Mouse (Mus musculus): ENCODE data around the gene Chrne.

Chrne gene

GRCm38 (mm10) chr11:70619101-70619500 is at the start of gene Chrne:
Chrne (minus strand) TSS chr11:70619216.
- DNase-seq (ENCODE audit: low read depth): no peak

DNA sequence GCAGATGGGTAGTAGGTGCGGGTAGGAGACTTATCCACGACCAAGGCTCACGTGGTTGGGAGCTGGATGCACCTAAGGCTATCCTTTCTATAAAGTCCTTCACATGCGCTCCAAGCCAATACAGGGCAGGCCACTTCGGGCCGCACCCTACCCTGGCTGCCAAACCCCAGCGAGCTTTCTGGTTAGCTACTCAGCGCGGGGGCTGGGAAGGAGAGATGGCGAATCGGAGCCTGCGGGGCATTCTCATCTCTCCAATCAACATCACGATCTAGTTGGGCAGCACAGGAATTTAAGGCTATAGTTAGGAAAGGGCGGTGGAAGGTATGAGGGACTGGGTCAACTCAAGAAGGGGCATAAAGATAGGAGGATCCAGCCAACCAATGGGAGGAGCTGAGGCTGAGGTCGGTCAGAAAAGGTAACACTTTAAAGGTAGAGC is 49.3 kb upstream of the Chrne start:
- no peak for DNase-seq (ENCODE audit: low read depth)

DNA sequence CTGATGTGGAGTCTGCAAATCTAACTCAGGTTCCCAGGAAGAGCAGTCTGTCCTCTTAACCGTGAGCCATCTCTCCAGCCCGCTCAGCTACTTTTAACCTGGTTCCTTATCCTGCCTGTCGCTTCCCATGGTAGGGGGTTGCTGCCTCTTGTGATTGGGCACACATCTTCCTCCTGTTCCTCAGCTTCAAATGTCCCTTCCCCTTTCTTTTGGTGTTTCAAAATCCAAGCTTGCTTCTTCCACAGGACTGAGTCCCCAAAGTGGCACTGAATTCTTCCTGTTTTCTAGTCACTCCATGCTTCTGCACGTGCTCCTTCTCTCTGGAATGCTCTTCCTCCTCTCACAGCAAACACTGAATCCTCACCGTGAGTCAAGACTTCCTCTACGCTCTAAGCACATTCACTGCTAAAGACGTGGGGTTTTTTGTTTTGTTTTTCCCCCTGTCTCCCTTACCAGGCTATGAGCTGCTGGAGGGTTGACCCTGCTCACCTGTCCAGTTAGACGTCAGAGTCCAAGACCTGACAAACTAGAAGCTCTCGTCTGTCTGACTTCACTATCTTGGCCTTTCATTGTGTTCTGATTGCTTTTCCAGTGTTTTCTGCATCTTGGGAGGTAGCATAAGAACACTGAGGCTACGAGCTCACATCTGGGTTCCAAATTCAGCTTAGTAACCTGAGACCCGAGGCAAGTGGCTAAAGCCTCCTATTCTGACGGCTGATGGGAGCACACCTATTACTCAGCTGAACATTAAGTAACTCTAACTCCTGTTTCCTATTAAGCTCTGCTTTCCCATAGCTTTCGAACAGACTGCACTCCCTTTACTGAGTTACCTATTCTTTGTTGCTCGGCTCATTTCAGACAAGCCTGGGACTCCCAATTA is 48.5 kb upstream of the Chrne start:
- no peak for DNase-seq (ENCODE audit: low read depth)

DNA sequence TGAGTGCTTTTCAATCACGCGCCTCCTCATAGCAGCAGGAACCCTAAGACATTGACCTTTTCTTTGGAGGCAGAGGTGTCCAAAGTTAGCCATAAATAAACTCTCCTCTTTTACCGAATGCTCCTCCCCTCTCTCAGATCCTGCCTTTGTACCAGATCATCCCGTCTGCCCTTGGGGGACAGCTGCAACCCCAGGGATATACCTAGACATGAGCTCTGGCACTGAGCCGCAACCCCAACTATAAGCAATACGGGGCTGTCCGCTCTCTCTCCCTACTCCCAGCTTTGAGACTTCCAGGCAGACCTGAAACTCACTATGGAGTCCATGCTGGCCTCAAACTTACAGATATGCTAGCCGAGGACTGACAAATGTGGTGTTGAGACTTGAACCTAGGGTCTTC is 47.7 kb upstream of the Chrne start:
- no peak for DNase-seq (ENCODE audit: low read depth)

GRCm38 (mm10) chr11:70664741-70665140 is 45.7 kb upstream of the Chrne start:
- no peak for DNase-seq (ENCODE audit: low read depth)

DNA sequence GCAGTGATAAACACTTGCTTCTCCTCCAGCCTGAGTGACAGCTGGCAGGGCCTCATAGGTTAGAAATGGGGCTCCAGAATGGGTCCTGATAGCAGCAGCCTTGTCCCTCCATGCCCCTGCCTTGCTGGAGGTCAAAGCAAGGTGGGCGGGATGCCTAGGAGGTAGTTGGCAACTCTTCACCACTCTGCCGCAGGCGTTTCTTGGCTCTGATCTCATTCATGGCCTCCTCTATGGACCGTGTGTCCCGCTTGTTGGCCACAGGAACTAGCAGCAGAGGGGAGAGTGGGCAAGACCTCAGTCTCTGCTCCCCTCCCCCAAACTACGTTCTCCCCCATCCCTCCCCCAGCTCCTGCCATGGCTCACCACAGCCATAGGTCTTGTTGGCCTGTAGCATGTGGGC is 44.9 kb upstream of the Chrne start:
- DNase-seq (ENCODE audit: low read depth): no peak

DNA sequence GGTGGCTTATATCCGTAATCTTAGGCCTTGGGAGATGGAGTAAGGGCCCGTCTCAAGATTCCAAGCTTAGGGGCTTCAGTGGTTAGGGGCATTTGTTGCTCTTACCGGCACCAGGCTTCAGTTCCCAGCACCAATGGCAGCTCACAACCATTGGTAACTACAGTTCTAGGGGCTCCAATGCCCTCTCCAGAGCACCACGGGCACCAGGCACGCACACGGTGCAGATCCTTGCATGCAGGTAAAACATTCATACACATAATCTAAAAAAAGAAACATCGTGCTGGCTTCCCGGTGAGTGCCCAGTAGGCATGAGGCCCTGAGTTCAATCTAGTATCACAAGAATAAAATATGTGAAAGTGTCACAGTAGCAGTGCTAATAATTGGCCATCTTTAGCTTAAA is 44.1 kb upstream of the Chrne start:
- DNase-seq (ENCODE audit: low read depth): no peak

DNA sequence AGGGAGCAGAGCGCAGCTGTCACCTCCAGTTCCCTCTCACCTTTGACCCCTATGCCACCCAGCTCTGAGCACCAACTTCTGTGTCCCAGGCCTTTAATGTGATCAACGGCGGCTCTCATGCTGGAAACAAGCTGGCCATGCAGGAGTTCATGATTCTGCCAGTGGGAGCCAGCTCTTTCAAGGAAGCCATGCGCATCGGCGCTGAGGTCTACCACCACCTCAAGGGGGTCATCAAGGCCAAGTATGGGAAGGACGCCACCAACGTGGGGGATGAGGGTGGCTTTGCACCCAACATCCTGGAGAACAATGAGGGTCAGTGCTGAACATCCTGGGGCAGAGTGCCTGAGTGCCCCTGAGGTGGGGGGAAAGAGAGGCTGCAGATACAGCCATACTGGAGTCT is 41.6 kb upstream of the Chrne start:
- no peak for DNase-seq (ENCODE audit: low read depth)

GRCm38 (mm10) chr11:70658942-70659341 is 39.9 kb upstream of the Chrne start:
- DNase-seq (ENCODE audit: low read depth): no peak

- no peak for DNase-seq (ENCODE audit: low read depth)
Observed at GRCm38 (mm10) chr11:70658521-70658920, 39.5 kb upstream of the Chrne start.

GRCm38 (mm10) chr11:70657991-70658390 is 39.0 kb upstream of the Chrne start:
- DNase-seq (ENCODE audit: low read depth): no peak

- no peak for DNase-seq (ENCODE audit: low read depth)
Observed at GRCm38 (mm10) chr11:70657573-70657972, 38.6 kb upstream of the Chrne start.

GRCm38 (mm10) chr11:70656964-70657363 is 37.9 kb upstream of the Chrne start, which contains the start of gene Eno3:
Eno3 (plus strand) TSS chr11:70657202.
- DNase-seq (ENCODE audit: low read depth): no peak

GRCm38 (mm10) chr11:70656456-70656927 is 37.5 kb upstream of the Chrne start:
- DNase-seq (ENCODE audit: low read depth): no peak

- DNase-seq (ENCODE audit: low read depth): no peak
Observed at GRCm38 (mm10) chr11:70655571-70656455, 36.8 kb upstream of the Chrne start.

GRCm38 (mm10) chr11:70654923-70655570 is 36.0 kb upstream of the Chrne start:
- no peak for DNase-seq (ENCODE audit: low read depth)

- DNase-seq (ENCODE audit: low read depth): peak; percentile 75
Observed at GRCm38 (mm10) chr11:70654198-70654922, 35.3 kb upstream of the Chrne start, which contains the start of gene Pfn1. Pfn1 (minus strand) TSS chr11:70654644.

- DNase-seq (ENCODE audit: low read depth): no peak
Observed at GRCm38 (mm10) chr11:70653345-70654197, 34.6 kb upstream of the Chrne start.

DNA sequence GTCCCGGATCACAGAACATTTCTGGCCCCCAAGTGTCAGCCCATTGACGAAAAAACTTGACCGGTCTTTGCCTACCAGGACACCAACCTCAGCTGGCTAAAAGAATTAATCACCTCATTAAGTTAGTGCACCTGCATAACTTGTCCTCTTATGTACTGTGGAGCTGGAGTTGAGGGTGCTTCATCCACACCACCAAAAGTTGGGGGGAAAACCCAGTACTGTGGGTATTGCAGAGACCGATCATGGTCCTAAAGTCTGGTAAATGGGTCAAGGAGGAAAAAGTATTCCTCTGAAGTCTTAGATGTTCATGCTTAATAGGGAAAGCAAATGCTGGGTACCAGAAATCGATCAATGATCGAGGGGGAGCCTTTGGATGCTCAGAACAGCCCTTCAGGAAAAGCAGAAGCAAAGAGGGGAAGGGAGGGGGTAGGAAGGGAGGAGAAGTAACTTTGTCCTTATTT is 33.9 kb upstream of the Chrne start:
- no peak for DNase-seq (ENCODE audit: low read depth)

Measured in c-Kit-positive CD71-negative TER-119-negative erythroid progenitor cells, embryonic 14.5 days (primary cell).